ENCODE assay signal across 15 mouse cellular contexts in the genomic region with DNA sequence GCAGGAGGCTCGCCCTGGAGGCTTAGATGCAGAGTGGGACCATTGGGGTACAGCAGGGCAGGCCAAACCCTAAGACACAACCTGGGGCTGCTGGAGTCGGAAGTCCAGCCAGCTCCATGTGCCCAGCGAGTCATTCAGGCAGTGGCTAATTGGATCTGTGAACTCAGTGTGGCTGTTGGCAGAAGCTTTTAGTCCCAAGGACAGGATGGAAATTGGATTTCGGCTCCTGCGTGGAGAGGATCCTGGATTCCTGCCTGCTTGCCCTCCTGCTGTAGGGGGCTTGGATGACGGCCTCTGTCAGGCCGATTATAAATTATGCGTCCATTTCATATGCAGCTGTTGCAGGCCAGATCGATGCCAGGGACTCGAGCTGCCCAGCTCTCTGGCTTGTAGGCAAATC. TPM values are rescaled to one million over a fixed set of nuclear protein-coding genes. Genes with fewer than 3 reads are reported as not detected.
DNase-seq lines count a peak whose midpoint lies in the region; ATAC-seq and TF ChIP-seq lines count a peak whose summit lies in the region.
"Had no signal": no experiment of that assay in that cellular context is flagged by ENCODE, and none has a peak within 500 bp of the region (broad histone marks: within the 10 kb centered on the region; RNA-seq: fewer than 3 reads in every experiment).

No protein-coding gene starts in this region.

- H3K4me3 ChIP-seq in hindbrain, postnatal 0 days (ENCODE audit: low read length), result no peak overlapping the region
- H3K4me3 ChIP-seq in hindbrain, embryonic 11.5 days (ENCODE audit: low read depth, low read length), result no peak overlapping the region
- H3K4me3 ChIP-seq: embryonic facial prominence, embryonic 15.5 days; layer of hippocampus, adult 2 months had no signal

- no peaks in the 10 kb centered on the region for H3K36me3 ChIP-seq in hindbrain, postnatal 0 days (ENCODE audit: insufficient read depth, low read length)
- no peaks in the 10 kb centered on the region for H3K36me3 ChIP-seq in hindbrain, embryonic 11.5 days (ENCODE audit: control insufficient read depth, insufficient read depth, low read length)
- H3K36me3 ChIP-seq: embryonic facial prominence, embryonic 15.5 days had no signal

- 45% methylated on average over 10 of the region's 10 CpGs for WGBS in hindbrain, postnatal 0 days
- 72% methylated on average over 10 of the region's 10 CpGs for WGBS in hindbrain, embryonic 11.5 days

- H3K9ac ChIP-seq in hindbrain, postnatal 0 days (replicated peaks; ENCODE audit: low read length), result no peak overlapping the region
- H3K9ac ChIP-seq in hindbrain, embryonic 11.5 days (ENCODE audit: low read depth, low read length), result no peak overlapping the region
- H3K9ac ChIP-seq: embryonic facial prominence, embryonic 15.5 days had no signal

- peak; percentile 74 for ATAC-seq in hindbrain, postnatal 0 days
- ATAC-seq in hindbrain, embryonic 11.5 days (ENCODE audit: low FRiP score), result no peak

- H3K4me1 ChIP-seq in hindbrain, postnatal 0 days (ENCODE audit: insufficient read depth, low read length), result peaks cover 5% of the 10 kb centered on the region
- H3K4me1 ChIP-seq in hindbrain, embryonic 11.5 days (replicated peaks; ENCODE audit: control insufficient read depth, insufficient read depth, low read length), result no peaks in the 10 kb centered on the region
- H3K4me1 ChIP-seq: embryonic facial prominence, embryonic 15.5 days had no signal

- no peak for TF ChIP-seq CTCF in hindbrain, postnatal 0 days (IDR thresholded peaks at IDR 0.05; ENCODE audit: low read depth)

- H3K4me2 ChIP-seq in hindbrain, postnatal 0 days (ENCODE audit: low read depth, low read length), result no peak overlapping the region
- H3K4me2 ChIP-seq in hindbrain, embryonic 11.5 days (replicated peaks; ENCODE audit: low read depth, low read length), result no peak overlapping the region
- H3K4me2 ChIP-seq: embryonic facial prominence, embryonic 15.5 days had no signal

- no peaks in the 10 kb centered on the region for H3K9me3 ChIP-seq in hindbrain, postnatal 0 days (ENCODE audit: low read length)
- H3K9me3 ChIP-seq in hindbrain, embryonic 11.5 days (ENCODE audit: control insufficient read depth, low read length), result no peaks in the 10 kb centered on the region
- H3K9me3 ChIP-seq: embryonic facial prominence, embryonic 15.5 days had no signal

- peak overlapping the region; percentile 69; the same call in 1 of the 2 replicates for H3K27ac ChIP-seq in hindbrain, postnatal 0 days
- no peak overlapping the region for H3K27ac ChIP-seq in hindbrain, embryonic 11.5 days (ENCODE audit: low read depth, low read length)
- H3K27ac ChIP-seq: embryonic facial prominence, embryonic 15.5 days; kidney, postnatal 0 days; layer of hippocampus, adult 2 months had no signal

- peak; percentile 86 for DNase-seq in hindbrain, postnatal 0 days (ENCODE audit: low spot score)
- no peak for DNase-seq in hindbrain, embryonic 11.5 days (ENCODE audit: low spot score)
- DNase-seq in Muller cell, postnatal 12 days (ENCODE audit: inconsistent ontology term), result peak; percentile 52
- peak; percentile 82 for DNase-seq in cerebellum, adult 11 months
- peak; percentile 87 to 89 for DNase-seq in cerebellum, postnatal 25 days
- no peak for DNase-seq in gastrocnemius, postnatal 14 days
- DNase-seq in heart, postnatal 14 days, result no peak
- DNase-seq: heart, adult 11 months; liver; lung, adult 2 months had no signal

- intact Hi-C loops in gastrocnemius, postnatal 14 days (cut with DNase I; ENCODE audit: low total_unique reads), result no loop called here
- intact Hi-C loops in heart, postnatal 14 days (cut with DNase I), result no loop called here

- no peaks in the 10 kb centered on the region for H3K27me3 ChIP-seq in hindbrain, postnatal 0 days (ENCODE audit: insufficient read depth, low read length)
- H3K27me3 ChIP-seq in hindbrain, embryonic 11.5 days (ENCODE audit: control insufficient read depth, insufficient read depth, low read length), result no peaks in the 10 kb centered on the region
- H3K27me3 ChIP-seq: embryonic facial prominence, embryonic 15.5 days had no signal

RNA-seq across cellular contexts. Expression of a gene that starts 27.2 kb away (rescaled TPM):
- total RNA-seq in hindbrain, postnatal 0 days (2014; rRNA removed), result 33.1 and 33.6 TPM in 2 replicates
- 1.8 and 2.3 TPM in 2 replicates for polyA plus RNA-seq in hindbrain, postnatal 0 days (2015; fragmentation: Nextera tagmentation; extraction: Ambion mirVana)
- 0.06 and 0.07 TPM in 2 replicates for polyA plus RNA-seq in hindbrain, embryonic 11.5 days (2014; fragmentation: Nextera tagmentation; extraction: Ambion mirVana)
- total RNA-seq in gastrocnemius, postnatal 14 days (2021), result under 1 TPM; 0.24 to 0.37 TPM
- under 1 TPM; 0.27 to 0.36 TPM for total RNA-seq in heart, postnatal 14 days (2021)
- total RNA-seq: neutrophil, adult 5-6 weeks had no signal
- polyA plus RNA-seq: C2C12 had no signal

Comparison
In these comparisons a context has a peak if more than half of its experiments do, and no peak if none do; other contexts are left out.
1. DNase-seq: peak in hindbrain, postnatal 0 days (single experiment), Muller cell, postnatal 12 days (single experiment), cerebellum, adult 11 months (single experiment) and cerebellum, postnatal 25 days (2 of 2); none in hindbrain, embryonic 11.5 days (single experiment), gastrocnemius, postnatal 14 days (single experiment) and heart, postnatal 14 days (0 of 2).
2. RNA of a gene that starts 27.2 kb away (total RNA-seq): 33.1 to 33.6 TPM in hindbrain, postnatal 0 days; 0.24 to 0.37 TPM in gastrocnemius, postnatal 14 days and 0.27 to 0.36 TPM in heart, postnatal 14 days; every median in the first group is over 10 times any median in the second.